Mouse (Mus musculus) limb, embryonic 14.5 days (tissue): ENCODE data around the gene Tpm3. TPM values are rescaled to one million over a fixed set of nuclear protein-coding genes. Genes with fewer than 3 reads are reported as not detected.

ENCODE experiments used
- ATAC-seq: fragments of 200-750 bp; cut with Nextera tagmentation; 2 replicates; pipeline ENCODE4 v1.8.0; 2017; ENCODE audit warnings: low read depth, moderate number of reproducible peaks, moderate TSS enrichment; ENCODE audit not compliant: low FRiP score
- DNase-seq: peaks from one replicate; pipeline ENCODE4 v3.0.0-alpha.2; 2015; ENCODE audit warnings: low spot score
- H3K27ac ChIP-seq: fragments of 300-500 bp; sonication (generic); replicated peaks from 2 replicates; pipeline ENCODE4 v1.5.1; 2014; ENCODE audit warnings: low read depth, mild to moderate bottlenecking, low read length, moderate library complexity, mixed read lengths
- H3K27me3 ChIP-seq: fragments of 300-500 bp; sonication (generic); 2 replicates; pipeline ENCODE4 v1.6.1; 2014; ENCODE audit warnings: low read length, mixed read lengths; ENCODE audit not compliant: control insufficient read depth, insufficient read depth
- H3K36me3 ChIP-seq: fragments of 300-500 bp; sonication (generic); 2 replicates; pipeline ENCODE4 v1.6.1; 2014; ENCODE audit warnings: mild to moderate bottlenecking, low read length, moderate library complexity, mixed read lengths; ENCODE audit not compliant: control insufficient read depth, insufficient read depth
- H3K4me1 ChIP-seq: fragments of 300-500 bp; sonication (generic); 2 replicates; pipeline ENCODE4 v1.6.1; 2014; ENCODE audit warnings: antibody characterized with exemption, low read length, mixed read lengths; ENCODE audit not compliant: control insufficient read depth, insufficient read depth
- H3K4me2 ChIP-seq: fragments of 300-500 bp; sonication (generic); replicated peaks from 2 replicates; pipeline ENCODE4 v1.6.1; 2014; ENCODE audit warnings: low read depth, mild to moderate bottlenecking, low read length, moderate library complexity; ENCODE audit not compliant: severe bottlenecking
- H3K4me3 ChIP-seq: fragments of 300-500 bp; sonication (generic); replicated peaks from 2 replicates; pipeline ENCODE4 v1.5.1; 2014; ENCODE audit warnings: low read length
- H3K9ac ChIP-seq: fragments of 300-500 bp; sonication (generic); 2 replicates; pipeline ENCODE4 v1.6.1; 2014; ENCODE audit warnings: mild to moderate bottlenecking, low read depth, low read length, moderate library complexity; ENCODE audit not compliant: severe bottlenecking
- H3K9me3 ChIP-seq: fragments of 300-500 bp; sonication (generic); 2 replicates; pipeline ENCODE4 v1.6.1; 2016; ENCODE audit warnings: low read length; ENCODE audit not compliant: control insufficient read depth
- POLR2A ChIP-seq: fragments of 200-500 bp; IDR thresholded peaks from 2 replicates; pipeline ENCODE4 v1.8.0; 2012; ENCODE audit warnings: inconsistent platforms, mild to moderate bottlenecking, moderate library complexity, borderline replicate concordance; ENCODE audit not compliant: insufficient read depth, insufficient read length; ENCODE audit errors: extremely low read depth
- WGBS: fragments of 180-500 bp; shearing (Covaris S2); extraction: QIAGEN DNeasy Blood & Tissue Kit; methylation state at CpG from one replicate; pipeline ENCODE4 v1.1.7; 2014; 5-methylcytosine and 5-hydroxymethylcytosine counted together
- polyA plus RNA-seq, 2 experiments: library from polyadenylated mRNA; depleted of rRNA in 1 of 2; stranded (reverse) in 1 of 2; unstranded in 1 of 2; fragments of >200 nt; fragmentation: Nextera tagmentation in 1 of 2; extraction: Ambion mirVana in 1 of 2; gene quantifications; 2 replicates each; pipeline versions ENCODE4 v1.2.1 to v1.2.3; 2012 to 2014

Tpm3 gene
- polyA plus RNA-seq, 2 experiments, result 269 to 436 TPM

DNA sequence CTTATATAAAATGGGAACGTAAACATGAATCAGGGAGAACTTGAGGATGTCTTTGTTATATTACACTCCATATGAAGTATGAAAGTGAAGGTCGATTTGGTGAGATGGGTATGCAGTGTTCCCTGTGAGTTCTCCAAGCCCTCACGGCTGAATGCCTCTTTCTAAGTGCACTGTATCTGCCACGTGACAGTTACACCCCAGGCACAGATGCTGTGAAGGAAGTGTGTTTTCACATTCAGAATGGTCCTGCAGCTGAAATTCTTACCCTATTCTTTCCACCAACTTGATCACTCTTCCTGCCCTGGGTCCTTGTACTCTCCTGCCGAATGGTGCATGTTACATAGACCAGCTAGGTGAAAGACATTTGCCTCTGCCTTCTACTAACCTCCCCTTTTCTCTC lies 25.5 kb downstream of the Tpm3 start:
- peaks cover 52% of the 10 kb centered on the region for H3K36me3 ChIP-seq
- no peak for TF ChIP-seq POLR2A
- H3K9me3 ChIP-seq, result no peaks in the 10 kb centered on the region
- DNase-seq, result no peak
- H3K4me3 ChIP-seq, result no peak overlapping the region
- WGBS, result 81% methylated on average over 5 of the region's 5 CpGs
- H3K27me3 ChIP-seq, result no peaks in the 10 kb centered on the region
- H3K27ac ChIP-seq, result no peak overlapping the region
- no peak overlapping the region for H3K4me2 ChIP-seq
- no peak for ATAC-seq
- H3K4me1 ChIP-seq, result no peaks in the 10 kb centered on the region
- no peak overlapping the region for H3K9ac ChIP-seq

DNA sequence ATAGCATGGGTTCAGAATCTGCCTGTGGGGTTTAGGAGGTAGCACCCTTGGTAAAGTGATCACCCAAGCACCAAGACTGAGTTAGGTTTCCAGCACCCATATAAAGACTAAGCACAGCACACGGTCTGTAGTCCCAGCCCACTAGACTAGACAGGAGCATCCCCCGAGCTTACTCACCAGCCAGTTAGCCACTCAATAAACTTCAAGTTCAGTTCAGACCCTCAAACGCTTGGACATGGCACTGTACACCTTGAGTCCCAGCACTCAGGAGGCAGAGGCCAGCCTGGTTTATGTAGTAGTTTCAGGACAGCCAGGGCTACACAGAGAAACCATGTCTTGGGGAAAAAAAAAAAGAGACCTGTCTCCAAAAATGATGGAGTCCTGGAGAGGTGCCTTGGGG lies 28.6 kb downstream of the Tpm3 start:
- Histone ChIP-seq H3K27ac (no peak overlapping the region), H3K4me2 (no peak overlapping the region), H3K4me1 (no peaks in the 10 kb centered on the region), H3K9ac (no peak overlapping the region), H3K9me3 (no peaks in the 10 kb centered on the region), H3K27me3 (no peaks in the 10 kb centered on the region), H3K4me3 (no peak overlapping the region), H3K36me3 (peaks cover 24% of the 10 kb centered on the region)
- no peak for DNase-seq
- ATAC-seq, result no peak
- TF ChIP-seq POLR2A, result no peak
- 98% methylated on average over 3 of the region's 3 CpGs for WGBS

GRCm38 (mm10) chr3:90101673-90102072 lies 29.2 kb downstream of the Tpm3 start:
- peaks cover 24% of the 10 kb centered on the region for H3K36me3 ChIP-seq
- no peak overlapping the region for H3K4me3 ChIP-seq
- no peaks in the 10 kb centered on the region for H3K9me3 ChIP-seq
- no peaks in the 10 kb centered on the region for H3K27me3 ChIP-seq
- no peaks in the 10 kb centered on the region for H3K4me1 ChIP-seq
- WGBS, result 92% methylated on average over 2 of the region's 2 CpGs
- H3K9ac ChIP-seq, result no peak overlapping the region
- no peak for ATAC-seq
- H3K4me2 ChIP-seq, result no peak overlapping the region
- no peak for TF ChIP-seq POLR2A
- DNase-seq, result no peak
- no peak overlapping the region for H3K27ac ChIP-seq

- no peak overlapping the region for H3K4me2 ChIP-seq
- TF ChIP-seq POLR2A, result no peak
- H3K9ac ChIP-seq, result no peak overlapping the region
- no peaks in the 10 kb centered on the region for H3K27me3 ChIP-seq
- no peak overlapping the region for H3K4me3 ChIP-seq
- no peak for DNase-seq
- 72% methylated on average over 2 of the region's 2 CpGs for WGBS
- no peak for ATAC-seq
- H3K4me1 ChIP-seq, result no peaks in the 10 kb centered on the region
- peaks cover 24% of the 10 kb centered on the region for H3K36me3 ChIP-seq
- no peaks in the 10 kb centered on the region for H3K9me3 ChIP-seq
- H3K27ac ChIP-seq, result no peak overlapping the region
Measured at GRCm38 (mm10) chr3:90102239-90102638, 29.8 kb downstream of the Tpm3 start.

DNA sequence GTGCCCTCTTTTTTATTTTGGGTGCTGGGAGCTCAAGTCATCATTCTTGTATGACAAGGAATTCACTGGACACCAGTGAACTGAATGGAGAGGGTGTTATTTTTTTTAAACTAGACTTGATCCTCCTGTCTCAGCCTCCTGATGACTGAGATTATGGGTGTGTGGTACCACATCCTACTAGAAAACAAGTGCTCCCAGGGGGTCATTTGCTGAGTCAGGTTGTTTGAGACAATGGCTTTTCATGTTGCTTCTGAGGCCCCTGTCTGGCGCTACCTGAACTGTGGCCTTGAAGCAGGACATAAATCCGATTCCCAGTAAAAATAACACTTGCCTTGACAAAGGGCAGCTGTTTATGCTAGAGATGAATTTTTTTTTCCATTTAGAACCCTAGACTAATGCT lies 30.7 kb downstream of the Tpm3 start:
- no peak overlapping the region for H3K4me3 ChIP-seq
- no peak overlapping the region for H3K9ac ChIP-seq
- H3K27me3 ChIP-seq, result no peaks in the 10 kb centered on the region
- WGBS, result 79% methylated on average over 2 of the region's 2 CpGs
- DNase-seq (no peak), ATAC-seq (no peak)
- H3K4me1 ChIP-seq, result no peaks in the 10 kb centered on the region
- no peak for TF ChIP-seq POLR2A
- no peaks in the 10 kb centered on the region for H3K9me3 ChIP-seq
- no peak overlapping the region for H3K27ac ChIP-seq
- H3K4me2 ChIP-seq, result no peak overlapping the region
- peaks cover 23% of the 10 kb centered on the region for H3K36me3 ChIP-seq

GRCm38 (mm10) chr3:90103938-90104337 lies 31.5 kb downstream of the Tpm3 start, which contains the start of gene Nup210l:
TSS of gene Nup210l (plus strand) at chr3:90104132.
- Histone ChIP-seq H3K36me3 (peaks cover 15% of the 10 kb centered on the region), H3K9me3 (no peaks in the 10 kb centered on the region), H3K4me1 (no peaks in the 10 kb centered on the region), H3K27ac (no peak within 1 kb of the TSS), H3K4me3 (no peak within 1 kb of the TSS), H3K4me2 (no peak within 1 kb of the TSS), H3K27me3 (no peaks in the 10 kb centered on the region), H3K9ac (no peak within 1 kb of the TSS)
- TF ChIP-seq POLR2A, result no peak
- no peak for DNase-seq
- no peak for ATAC-seq
- 80% methylated on average over 13 of the region's 13 CpGs for WGBS
